Mouse (Mus musculus) liver, postnatal 0 days (tissue): ENCODE results near the gene Efnb2.

Experiments used
- CTCF ChIP-seq: sonication (generic); IDR thresholded peaks from 2 replicates; pipeline ENCODE4 v1.5.1; 2016; ENCODE audit warnings: antibody characterized with exemption, low read depth
- EP300 ChIP-seq: IDR thresholded peaks from 2 replicates; pipeline ENCODE4 v1.6.1; 2016; ENCODE audit warnings: antibody characterized with exemption, low read depth, mild to moderate bottlenecking

GRCm38 (mm10) chr8:8569280-8569679 is 91.8 kb downstream of the Efnb2 start:
- TF ChIP-seq CTCF (no peak), EP300 (no peak)
